Mouse (Mus musculus) olfactory bulb, adult 2 months (tissue): ENCODE results near the gene Sema4d.

Source experiments
- CTCF ChIP-seq: fragments of 200-500 bp; IDR thresholded peaks from 2 replicates; pipeline ENCODE4 v1.5.1; 2012; ENCODE audit warnings: low read depth, mild to moderate bottlenecking, low read length, moderate library complexity; ENCODE audit not compliant: insufficient read depth
- POLR2A ChIP-seq: fragments of 200-500 bp; IDR thresholded peaks from 2 replicates; pipeline ENCODE4 v1.6.1; 2012; ENCODE audit warnings: mild to moderate bottlenecking, low read depth, low read length, moderate library complexity; ENCODE audit not compliant: insufficient read depth

GRCm38 (mm10) chr13:51767991-51768761 lies 25.4 kb downstream of the Sema4d start:
- TF ChIP-seq POLR2A (no peak), CTCF (no peak)
